Mouse (Mus musculus) cerebellum, adult 8-10 months (tissue): ENCODE data around the gene Leap2.

ENCODE experiments used
- DNase-seq: peaks from one replicate; pipeline ENCODE4 v3.0.0; 2022

The Leap2 gene

GRCm38 (mm10) chr11:53423036-53423435 lies at the start of gene Leap2:
Gene Leap2 (minus strand): TSS chr11:53423170.
- no peak for DNase-seq

- no peak for DNase-seq
These were observed 49.7 kb upstream of the Leap2 start for GRCm38 (mm10) chr11:53472709-53473108.

- peak; percentile 95 for DNase-seq
These were observed 47.2 kb upstream of the Leap2 start, which contains the start of gene Gm9837 for GRCm38 (mm10) chr11:53469968-53470695. Gene Gm9837 (minus strand): TSS chr11:53470479.

DNA sequence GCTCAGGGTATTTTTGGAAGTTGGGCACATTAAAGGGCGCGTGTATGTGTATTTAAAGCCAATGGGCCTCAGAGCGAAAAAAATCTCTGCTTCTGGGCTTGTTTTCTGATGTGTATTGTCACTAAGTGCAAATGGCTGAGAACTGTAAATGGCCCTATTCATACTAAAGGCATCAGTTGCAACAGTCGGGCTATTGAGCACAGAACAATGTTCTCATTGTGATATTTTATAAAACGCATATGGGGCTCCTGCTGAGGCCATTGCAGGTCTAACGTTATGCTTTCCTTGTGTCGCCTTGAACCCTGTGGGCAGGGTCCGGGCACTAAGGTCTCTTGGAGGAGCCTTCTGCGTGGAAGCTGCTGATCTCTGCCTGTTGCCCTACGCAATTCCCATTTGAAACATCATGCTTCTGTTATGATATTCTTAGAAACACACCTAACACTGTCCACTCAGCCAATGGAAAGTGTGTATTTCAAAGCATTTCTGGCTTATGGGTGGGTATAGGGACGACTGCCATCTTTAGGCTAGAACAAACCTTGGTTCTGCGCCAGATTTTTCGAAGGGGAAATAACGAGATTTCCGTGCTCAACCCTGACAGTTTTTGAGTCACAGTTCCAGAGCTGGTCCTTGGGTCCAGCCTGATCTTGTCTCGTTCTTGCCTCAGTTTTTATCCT lies 46.5 kb upstream of the Leap2 start:
- no peak for DNase-seq

GRCm38 (mm10) chr11:53466231-53466971 lies 43.4 kb upstream of the Leap2 start:
- peak; percentile 90 for DNase-seq

GRCm38 (mm10) chr11:53463551-53464424 lies 40.8 kb upstream of the Leap2 start:
- no peak for DNase-seq

GRCm38 (mm10) chr11:53461727-53462126 lies 38.8 kb upstream of the Leap2 start:
- no peak for DNase-seq

DNA sequence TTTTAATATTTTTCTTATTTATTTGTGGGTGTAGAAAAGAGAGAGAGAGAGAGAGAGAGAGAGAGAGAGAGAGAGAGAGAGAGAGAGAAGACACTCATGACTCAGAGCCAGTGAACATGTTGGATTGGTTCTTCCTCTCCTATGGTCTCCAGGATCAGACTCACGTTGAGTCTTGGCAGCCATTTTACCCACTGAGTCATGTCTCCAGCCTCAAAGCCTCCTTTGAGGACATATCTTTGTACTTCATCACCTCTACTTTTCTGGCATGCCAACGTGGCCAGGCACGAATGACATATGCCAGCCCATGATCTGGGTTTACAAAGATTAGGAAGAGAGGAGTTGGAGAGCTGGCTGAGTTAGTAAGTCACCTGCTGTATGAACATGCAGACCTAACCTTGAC lies 37.2 kb upstream of the Leap2 start:
- DNase-seq, result no peak

- no peak for DNase-seq
These were observed 36.0 kb upstream of the Leap2 start for GRCm38 (mm10) chr11:53458996-53459395.

GRCm38 (mm10) chr11:53457372-53457954 lies 34.5 kb upstream of the Leap2 start:
- no peak for DNase-seq

DNA sequence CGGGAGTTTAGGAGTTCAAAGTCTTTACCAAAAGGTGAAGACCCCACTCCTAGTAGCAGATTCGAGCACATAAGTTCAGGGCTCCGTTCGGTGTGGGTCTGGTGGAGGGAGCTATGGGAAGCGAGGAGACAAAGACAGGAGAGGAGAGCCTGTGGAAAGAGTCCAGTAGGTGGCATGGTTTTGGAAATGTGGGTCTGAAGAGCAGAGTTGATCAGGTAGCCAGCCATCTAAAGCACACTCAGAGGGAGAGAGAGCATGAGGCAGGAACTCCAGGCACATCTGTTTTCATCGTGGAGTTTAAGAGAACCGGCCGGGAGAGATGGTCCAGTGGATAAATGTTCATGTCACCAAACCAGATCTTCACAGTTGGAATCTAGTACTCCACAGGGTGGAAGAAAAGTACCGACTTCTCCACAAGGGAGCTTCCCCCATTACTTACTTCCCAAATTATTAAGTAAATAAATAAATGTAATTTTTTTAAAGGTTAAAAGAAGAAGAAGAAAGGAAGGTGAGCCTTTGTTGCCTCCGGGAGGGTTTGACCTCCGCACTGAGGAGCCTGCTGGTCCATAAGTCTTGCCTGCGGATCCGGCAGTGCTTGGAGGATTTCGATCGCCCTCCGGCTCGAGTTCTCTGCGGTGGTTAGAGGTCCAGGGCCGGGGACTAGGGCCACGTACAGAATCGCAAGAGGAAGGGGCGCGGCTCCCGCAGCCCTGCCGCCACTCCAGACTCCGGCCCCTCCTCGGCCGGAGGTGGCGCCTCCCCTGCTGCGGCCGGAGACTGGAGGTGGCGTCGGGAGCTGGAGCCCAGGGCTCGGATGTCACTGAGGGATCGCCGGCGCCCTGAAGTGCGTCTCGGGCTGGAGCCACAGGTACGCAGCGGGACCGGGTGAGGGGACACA lies 33.8 kb upstream of the Leap2 start, which contains the start of the genes Gm10447 and Shroom1:
Gm10447 (minus strand) TSS at position 637 of the 898 bp plus-strand sequence.
Shroom1 (plus strand) TSS at position 732 of the 898 bp plus-strand sequence.
- DNase-seq, result peak; percentile 53

DNA sequence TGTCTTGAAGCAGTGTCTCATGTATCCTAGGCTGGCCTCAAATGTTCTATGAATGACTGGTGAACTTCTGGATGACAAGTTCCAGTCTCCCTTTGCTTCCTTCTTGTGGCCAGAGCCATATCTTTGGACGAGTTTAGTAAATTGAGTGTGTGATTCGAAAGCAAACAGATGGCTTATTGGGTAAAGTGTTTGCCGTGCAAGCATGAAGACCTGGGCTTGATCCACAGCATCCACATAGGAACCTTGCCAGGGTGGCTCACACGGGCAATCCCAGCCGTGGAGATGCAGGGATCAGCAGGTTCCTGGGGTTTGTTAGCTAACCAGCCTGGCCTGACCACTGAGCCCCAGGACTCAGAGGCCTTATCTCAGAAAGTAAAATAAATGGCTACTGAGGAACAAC lies 30.1 kb upstream of the Leap2 start:
- no peak for DNase-seq

GRCm38 (mm10) chr11:53452396-53452795 lies 29.4 kb upstream of the Leap2 start:
- no peak for DNase-seq

DNA sequence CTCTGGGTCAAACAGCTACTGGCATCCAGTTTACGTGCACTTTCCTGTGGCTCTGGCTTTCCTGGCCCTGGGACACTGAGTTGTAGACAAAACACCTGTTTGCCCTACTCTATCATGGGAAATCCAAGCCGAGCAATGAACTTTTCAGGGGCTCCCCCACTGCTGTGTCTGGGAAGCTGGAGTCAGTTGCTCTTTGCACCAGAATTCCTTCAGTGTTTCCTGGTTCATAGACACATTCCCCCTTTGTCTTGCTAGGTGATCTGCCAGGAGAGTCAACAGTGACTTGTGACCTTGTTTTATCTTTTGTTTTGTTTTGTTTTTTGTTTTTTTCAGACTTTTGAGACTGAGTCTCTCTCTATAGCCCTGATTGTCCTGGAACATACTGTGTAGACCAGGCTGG lies 28.4 kb upstream of the Leap2 start:
- DNase-seq, result no peak

GRCm38 (mm10) chr11:53450070-53450705 lies 27.2 kb upstream of the Leap2 start:
- DNase-seq, result no peak

GRCm38 (mm10) chr11:53448529-53448928 lies 25.6 kb upstream of the Leap2 start:
- peak; percentile 92 for DNase-seq

DNA sequence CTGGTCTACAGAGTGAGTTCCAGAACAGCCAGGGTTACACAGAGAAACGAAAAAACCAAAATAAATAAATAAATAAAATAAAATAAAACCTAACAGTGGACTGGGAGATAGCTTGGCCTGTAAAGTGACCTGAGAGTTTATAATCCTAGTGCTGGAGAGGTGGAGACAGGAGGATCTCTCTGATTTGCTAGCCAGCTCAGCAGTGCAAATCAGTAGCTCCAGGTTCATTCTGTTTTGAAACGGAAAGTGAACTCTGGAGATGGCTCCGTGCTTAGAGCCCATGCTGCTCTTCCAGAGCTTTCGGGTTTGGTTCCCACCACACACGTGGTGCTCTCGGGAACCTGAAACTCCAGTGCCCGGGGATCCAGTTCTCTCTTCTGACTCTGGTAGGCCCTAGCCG lies 25.0 kb upstream of the Leap2 start:
- DNase-seq, result no peak

DNA sequence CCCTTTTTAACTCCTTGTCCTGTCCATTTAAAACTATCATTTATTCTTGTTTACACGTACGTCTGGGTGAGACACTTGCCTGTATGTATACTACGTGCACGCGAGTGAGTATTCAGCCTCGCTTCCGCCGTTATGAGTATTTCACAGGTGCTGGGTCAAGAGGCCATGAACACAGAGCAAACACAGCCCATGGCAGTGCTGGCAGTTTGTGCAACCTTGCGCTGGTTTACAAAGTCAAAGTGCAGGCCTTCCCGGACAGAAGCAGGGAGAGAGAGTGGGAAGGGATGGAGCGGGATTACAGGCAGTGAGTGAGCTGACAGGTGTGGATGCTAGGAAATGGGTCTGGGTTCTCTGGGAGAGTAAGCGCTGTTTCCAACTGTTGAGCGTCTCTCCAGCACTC lies 23.2 kb upstream of the Leap2 start:
- DNase-seq, result no peak

- DNase-seq, result no peak
These were observed 22.6 kb upstream of the Leap2 start for GRCm38 (mm10) chr11:53445562-53445961.

DNA sequence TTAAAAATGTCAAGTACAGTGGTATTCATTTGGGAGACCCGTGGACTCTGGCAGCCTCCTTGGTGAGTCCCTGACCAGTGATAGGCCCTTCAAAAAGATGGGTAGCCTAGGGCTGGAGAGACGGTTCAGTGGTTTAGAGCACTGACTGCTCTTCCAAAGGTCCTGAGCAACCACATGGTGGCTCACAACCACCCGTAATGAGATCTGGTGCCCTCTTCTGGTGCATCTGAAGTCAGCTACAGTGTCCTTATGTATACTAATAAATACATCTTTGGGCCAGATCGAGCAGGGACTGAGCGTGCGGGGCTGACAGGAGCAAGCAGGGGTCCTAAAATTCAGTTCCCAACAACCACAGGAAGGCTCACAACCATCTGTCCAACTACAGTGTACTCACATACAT lies 20.9 kb upstream of the Leap2 start:
- no peak for DNase-seq

DNA sequence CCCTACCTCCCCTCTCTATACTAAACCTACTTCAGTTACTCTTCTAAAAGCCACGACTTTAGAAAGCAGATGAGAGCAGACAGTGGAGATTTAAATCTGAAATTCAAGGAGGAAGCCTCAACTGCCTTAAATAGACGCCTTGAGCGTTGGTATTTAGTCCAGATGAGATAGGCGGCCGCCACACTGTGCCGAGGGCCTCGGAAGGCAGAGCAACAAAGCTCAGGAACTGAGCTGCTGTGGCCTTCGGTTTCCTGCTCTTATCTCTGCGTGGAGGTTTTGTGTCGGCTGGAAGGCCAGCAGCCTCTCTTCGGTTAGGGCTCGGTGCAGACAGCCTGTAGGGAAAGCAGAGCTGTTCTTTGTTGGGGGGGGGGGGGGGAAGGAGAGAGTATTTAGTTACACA lies 19.0 kb upstream of the Leap2 start:
- DNase-seq, result no peak
